In genomic region chr2:181423834-181424233, GRCm38 (mm10) we compare ENCODE assay signal across 11 mouse cellular contexts.
"Had no signal": no experiment of that assay in that cellular context is flagged by ENCODE, and none has a peak within 500 bp of the region (broad histone marks: within the 10 kb centered on the region; RNA-seq: fewer than 3 reads in every experiment).

No protein-coding gene starts in this region.

- H3K36me3 ChIP-seq: stomach, embryonic 15.5 days had no signal

- H3K4me1 ChIP-seq: limb, embryonic 10.5 days; lung, embryonic 15.5 days; midbrain, embryonic 13.5 days; stomach, embryonic 15.5 days had no signal

- H3K27me3 ChIP-seq: lung, embryonic 15.5 days; midbrain, embryonic 13.5 days; stomach, embryonic 15.5 days had no signal

- ATAC-seq: midbrain, embryonic 13.5 days had no signal

- H3K27ac ChIP-seq: left cerebral cortex, adult 2 months; limb, embryonic 10.5 days; lung, embryonic 15.5 days; midbrain, embryonic 13.5 days; stomach, embryonic 15.5 days had no signal

- H3K9me3 ChIP-seq: limb, embryonic 10.5 days; lung, embryonic 15.5 days; midbrain, embryonic 13.5 days; stomach, embryonic 15.5 days had no signal

- DNase-seq: kidney, postnatal 25 days; lung, postnatal 14 days; right cerebral cortex, postnatal 14 days; thymus, adult 2 months; thymus, postnatal 25 days had no signal

- H3K4me2 ChIP-seq: liver, embryonic 11.5 days; lung, embryonic 15.5 days; midbrain, embryonic 13.5 days; stomach, embryonic 15.5 days had no signal

- H3K9ac ChIP-seq: lung, embryonic 15.5 days; midbrain, embryonic 13.5 days; stomach, embryonic 15.5 days had no signal

- H3K4me3 ChIP-seq: left cerebral cortex, adult 2 months; limb, embryonic 10.5 days; lung, embryonic 15.5 days; midbrain, embryonic 13.5 days; stomach, embryonic 15.5 days had no signal
